Mouse (Mus musculus): ENCODE data around the gene Afap1.
A peak's percentile ranks its signal among the peaks of the same experiment; 100 is the strongest.

Afap1 gene

GRCm38 (mm10) chr5:35973800-35974199, 80.7 kb downstream of the Afap1 start:
- DNase-seq (ENCODE audit: low read depth, low spot score), result no peak

DNA sequence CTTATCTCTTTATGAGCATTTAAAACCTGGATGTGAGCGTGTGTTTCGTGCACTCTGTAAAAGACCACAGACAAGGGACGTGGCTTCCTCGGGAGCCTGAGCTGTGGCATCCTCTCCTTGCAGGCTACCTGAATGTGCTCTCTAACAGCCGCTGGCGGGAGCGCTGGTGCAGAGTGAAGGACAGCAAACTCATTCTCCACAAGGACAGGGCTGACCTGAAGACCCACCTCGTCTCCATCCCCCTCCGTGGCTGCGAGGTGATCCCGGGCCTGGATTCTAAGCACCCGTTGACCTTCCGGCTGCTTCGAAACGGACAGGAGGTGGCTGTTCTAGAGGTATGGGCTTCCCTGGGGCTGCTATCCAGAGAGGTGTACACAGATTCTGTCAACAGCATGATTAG, 81.1 kb downstream of the Afap1 start:
- no peak for DNase-seq (ENCODE audit: low read depth, low spot score)

DNA sequence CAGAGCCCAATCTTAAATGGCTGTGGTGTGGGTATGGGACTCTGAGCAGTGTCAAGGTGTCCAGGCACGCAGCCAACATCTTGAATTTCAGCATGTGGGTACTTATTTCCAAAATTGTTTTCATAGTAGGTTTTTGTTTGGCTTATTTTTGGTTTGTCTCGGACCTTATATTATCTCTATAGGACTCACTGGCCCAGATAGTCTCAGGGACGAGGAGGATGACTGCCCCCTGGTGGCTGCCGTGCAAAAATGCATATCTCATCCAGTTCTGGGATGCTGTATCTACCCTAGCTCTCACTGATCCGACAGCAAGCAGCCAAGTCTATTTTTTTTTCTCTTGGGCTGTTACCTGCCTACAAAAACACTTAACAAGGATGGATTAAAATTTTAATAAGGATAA, 82.6 kb downstream of the Afap1 start:
- DNase-seq (ENCODE audit: low read depth, low spot score), result peak; percentile 35

DNA sequence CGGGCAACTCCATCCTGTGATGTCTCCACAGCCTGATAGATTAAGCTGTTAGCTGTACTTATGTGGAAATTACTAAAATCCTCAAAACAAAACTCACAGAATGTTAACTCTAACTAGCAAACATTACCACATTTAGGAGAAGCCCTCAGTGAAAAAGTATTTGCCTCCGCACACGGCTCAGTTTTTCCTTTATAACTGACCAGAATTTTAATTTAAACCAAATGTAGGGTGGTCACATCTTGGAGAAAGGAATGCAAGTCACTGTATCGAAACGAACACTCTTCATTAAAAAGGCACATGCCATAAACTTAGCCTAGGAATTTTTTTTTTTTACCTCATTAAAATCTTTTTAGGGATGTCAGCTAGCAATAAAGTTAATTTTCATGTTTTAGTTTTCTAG, 87.4 kb downstream of the Afap1 start:
- DNase-seq (ENCODE audit: low read depth, low spot score), result no peak

DNA sequence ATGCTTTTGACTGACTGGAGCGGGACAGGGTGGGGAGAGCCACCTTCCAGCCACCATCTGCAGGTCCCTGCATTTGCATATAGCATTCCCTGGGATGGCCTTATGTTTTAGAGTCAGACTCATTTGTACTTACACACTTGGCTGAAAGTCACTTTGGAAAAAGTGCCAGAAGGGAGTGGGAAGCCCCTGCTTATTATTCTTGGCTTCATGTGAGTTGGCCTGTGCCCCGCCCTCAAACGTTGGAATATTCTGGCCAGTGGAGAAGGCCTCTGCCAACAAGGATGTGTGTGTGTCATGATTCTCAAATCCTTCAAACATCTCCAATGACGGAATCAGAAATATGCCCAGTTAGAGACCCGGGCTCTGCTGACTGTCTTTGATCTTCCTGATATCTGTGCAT, 88.2 kb downstream of the Afap1 start:
- DNase-seq (ENCODE audit: low read depth, low spot score), result no peak

- peak; percentile 36 for DNase-seq (ENCODE audit: low read depth, low spot score)
These were observed 88.9 kb downstream of the Afap1 start for GRCm38 (mm10) chr5:35981976-35982375.

DNA sequence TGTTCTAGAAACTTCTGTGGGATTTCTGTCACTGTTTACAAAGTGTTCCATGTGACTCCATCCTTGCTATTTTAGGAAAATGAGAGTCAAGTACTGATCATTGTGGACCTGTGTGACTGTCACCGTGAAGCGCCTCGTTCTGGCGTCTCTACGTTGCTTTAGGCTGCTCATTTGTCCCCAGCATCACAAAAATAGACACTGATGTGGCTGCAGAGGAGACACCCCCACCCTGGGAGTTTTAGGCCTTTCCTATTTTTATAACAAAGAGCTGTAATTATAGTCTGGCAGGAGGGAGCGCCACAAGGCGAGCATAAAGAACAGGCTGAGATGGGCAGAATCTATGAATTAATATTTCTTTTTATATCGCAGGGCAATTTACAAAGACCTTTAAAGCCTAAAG, 92.5 kb downstream of the Afap1 start:
- peak; percentile 82 for DNase-seq (ENCODE audit: low read depth, low spot score)

- no peak for DNase-seq (ENCODE audit: low read depth, low spot score)
These were observed 95.0 kb downstream of the Afap1 start for GRCm38 (mm10) chr5:35988085-35988484.

DNA sequence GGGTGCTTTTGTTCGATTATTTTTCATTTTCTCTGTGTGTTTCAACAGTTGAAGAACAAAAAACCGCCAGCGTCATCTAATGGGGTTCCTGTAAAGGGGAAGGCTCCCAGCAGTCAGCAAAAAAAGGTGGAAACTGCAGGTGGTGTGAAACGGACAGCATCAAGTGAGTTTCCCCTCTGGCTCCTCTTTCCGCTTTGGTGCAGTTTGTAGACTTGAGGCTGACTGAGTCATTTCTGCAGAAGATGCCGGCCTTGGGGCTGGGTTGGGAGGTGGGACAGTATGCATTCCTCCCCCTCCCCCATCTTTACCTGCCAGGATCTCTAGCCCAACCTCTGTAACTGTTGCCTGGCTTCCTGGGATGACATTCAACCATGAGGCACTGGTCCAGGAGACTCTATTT, 96.4 kb downstream of the Afap1 start:
- no peak for DNase-seq (ENCODE audit: low read depth, low spot score)

DNA sequence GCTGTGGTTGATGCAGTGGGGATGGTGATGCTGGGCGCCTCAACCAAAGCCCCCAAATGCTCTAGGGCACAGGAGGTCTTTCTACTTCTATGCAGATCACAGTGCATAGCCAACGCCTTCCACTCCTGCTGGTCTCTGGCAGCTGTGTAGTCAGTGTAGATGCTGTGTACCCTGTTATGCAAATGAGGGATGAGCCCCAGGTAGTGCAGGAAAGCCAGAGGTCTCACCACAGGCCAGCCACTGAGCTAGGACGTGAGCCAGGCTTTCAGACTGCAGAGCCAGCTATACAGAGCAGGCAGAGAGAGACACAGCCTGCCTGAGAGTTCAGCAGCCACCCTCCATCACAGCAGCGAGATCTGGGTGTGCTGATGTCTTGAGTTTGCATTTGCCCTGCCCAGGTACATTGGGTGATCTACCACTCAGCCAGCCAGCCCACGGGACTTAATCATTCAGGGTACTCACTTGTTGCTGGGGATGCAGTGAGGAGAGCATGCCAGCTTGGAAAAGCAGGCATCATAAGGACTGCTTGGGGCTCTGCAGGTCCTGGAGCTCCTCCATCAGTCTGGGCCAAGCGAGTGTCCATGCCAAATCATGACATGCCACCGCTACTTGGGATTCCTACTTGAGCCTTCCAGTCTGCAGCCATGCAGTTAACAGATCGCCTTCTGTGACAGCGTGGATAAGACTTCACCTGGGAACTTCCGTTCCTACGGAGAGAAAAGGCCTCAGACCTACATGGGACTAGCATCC, 97.0 kb downstream of the Afap1 start:
- no peak for DNase-seq (ENCODE audit: low read depth, low spot score)

GRCm38 (mm10) chr5:36003797-36004196, 110.7 kb downstream of the Afap1 start:
- no peak for DNase-seq (ENCODE audit: low read depth, low spot score)

DNA sequence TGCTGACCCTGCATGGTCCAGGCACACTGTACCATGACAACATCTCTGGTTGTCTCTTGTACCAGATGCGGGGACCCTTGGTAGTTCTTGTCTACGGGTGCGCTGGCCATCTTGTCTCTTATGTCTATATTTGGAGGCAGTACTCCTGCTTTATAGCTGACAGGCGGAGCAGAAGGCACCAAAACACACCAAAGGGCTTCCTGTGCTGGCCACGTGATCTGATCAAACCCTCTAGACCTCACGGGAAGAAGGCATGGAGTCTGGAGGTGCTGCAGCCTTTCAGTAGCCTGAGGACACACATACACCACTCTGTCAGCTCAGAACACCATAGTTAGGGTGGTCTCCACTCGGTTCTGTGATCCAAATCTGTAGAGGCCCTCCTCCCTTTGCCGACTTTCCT, 113.0 kb downstream of the Afap1 start:
- DNase-seq (ENCODE audit: low read depth, low spot score), result no peak

GRCm38 (mm10) chr5:36006586-36006985, 113.5 kb downstream of the Afap1 start:
- DNase-seq (ENCODE audit: low read depth, low spot score), result no peak

- no peak for DNase-seq (ENCODE audit: low read depth, low spot score)
These were observed 114.5 kb downstream of the Afap1 start for GRCm38 (mm10) chr5:36007649-36008048.

DNA sequence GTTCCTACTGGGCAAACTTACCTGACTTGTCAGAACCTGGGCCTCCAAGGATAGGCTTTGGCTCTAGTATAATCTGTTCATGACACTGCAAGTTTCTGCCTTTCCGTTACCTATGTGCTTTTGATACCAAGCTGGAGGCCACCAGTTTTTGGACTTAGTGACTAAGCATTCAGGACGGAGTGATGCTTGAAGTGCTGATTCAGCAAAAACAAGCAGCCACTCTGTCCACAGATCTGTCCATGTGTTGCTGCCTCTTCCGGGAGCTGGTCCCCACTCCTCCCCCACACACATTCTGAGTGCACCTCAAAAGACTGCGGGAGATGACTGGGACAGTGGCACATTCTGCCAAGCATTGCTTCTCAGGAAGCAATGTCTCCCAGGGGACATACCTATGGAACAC, 116.3 kb downstream of the Afap1 start:
- no peak for DNase-seq (ENCODE audit: low read depth, low spot score)

DNA sequence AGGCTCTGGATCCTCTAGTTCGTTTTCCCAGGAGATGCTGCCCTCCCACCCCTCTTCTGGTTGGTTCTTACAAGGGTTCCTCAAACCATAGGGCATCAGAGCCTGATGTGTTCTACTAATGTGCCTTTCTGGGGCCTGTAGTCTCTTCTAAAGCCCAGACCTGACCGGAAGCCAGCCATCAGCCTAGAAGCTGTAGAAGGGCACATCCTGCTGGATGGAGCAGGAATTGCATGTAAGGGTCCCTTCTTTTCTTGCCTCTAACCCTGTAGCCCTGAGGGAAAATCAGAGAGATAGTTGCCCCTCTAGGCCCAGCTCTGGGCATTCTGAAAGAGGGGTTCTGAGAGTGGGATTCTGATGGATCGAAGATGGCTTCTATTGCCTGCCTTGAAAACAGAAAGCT, 125.2 kb downstream of the Afap1 start:
- DNase-seq (ENCODE audit: low read depth, low spot score), result no peak

DNA sequence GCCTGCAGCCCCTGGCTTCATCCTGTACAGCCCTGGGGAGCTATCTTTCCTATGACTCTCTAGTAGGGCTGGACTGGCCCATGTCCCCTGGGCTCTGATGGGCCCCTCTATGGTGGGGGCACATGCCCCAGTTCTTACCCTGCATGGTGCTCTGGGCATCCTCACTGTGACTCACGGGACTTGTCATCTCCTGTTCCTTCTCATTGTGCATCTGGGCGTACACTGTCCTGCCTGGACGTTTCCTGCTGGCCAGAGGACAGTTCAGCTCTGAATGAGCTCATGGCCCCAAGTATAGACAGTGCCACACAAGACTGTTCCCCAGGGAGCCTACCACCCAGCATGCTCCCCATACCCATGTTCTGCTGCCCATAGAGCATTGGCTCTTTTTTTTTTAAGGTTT, 128.0 kb downstream of the Afap1 start:
- no peak for DNase-seq (ENCODE audit: low read depth, low spot score)

DNA sequence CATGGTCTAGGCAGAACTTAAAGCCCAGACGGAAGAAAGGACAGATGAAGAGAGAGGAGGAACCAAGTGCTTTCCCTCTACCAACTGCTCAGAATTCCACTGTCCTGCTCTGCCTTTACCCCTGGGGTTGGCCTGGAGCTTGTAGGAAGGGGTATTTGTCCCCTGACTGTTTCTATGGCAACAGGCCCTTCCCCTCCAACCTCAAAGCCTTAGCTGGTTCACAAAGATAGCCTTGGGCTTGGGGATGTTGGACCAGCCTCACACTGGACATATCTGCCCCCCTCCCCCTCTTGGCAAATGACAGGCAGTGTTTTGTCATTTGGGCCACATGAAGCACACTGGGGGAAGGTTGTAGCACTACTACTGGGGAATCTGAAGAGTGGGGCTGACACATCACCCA, 129.2 kb downstream of the Afap1 start:
- DNase-seq (ENCODE audit: low read depth, low spot score), result no peak

DNA sequence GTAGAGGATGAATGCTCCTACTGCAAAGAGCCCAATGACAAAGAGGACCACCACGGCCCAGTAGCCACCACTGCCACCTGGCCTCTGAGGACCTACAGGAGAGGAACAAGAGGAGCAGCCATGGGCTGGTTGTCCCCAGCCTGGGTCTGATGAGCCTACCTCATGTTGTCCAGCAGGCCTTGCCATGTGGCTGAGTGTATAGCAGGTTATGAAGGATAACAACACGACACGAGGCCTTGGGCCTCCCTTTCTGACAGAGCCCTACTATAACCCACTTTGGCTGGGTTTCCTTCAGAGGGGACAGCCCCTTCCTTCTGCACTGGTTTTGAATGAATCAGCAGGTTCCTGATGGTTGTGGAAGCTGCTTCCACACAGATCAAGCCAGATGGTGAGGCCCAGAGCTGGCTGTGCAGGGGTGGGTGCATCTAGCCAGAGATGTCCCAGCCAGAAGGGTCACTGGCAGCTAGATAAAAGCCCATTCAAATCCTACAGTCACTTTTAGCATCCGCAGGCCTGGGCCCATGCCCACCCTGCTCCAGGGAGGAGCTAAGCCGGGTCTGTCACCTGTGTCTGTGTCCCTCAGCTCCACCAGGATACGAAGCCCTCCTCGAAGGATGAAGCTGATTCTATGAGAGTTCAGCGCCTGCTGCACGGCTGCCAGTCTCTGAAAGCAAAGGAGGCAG, 131.0 kb downstream of the Afap1 start:
- DNase-seq (ENCODE audit: low read depth, low spot score), result no peak

DNA sequence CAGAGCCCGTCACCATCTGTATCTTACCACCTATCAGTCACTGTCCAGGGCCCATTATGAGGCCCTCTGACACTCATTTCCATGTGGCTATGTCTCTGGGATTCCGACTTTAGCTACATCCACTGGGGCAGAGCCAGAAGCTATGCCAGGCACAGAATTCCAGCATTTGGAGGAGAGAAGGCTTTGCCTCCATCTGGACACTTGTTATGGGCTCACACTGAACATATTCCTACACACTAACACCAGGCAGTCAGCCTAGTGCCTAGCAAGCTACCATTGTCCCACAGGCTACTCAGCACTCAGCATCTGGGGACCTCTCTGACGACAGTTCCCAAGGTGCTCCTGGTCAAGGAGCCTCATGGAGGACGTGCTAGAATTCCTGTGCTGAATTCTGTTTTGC, 132.0 kb downstream of the Afap1 start:
- peak; percentile 40 for DNase-seq (ENCODE audit: low read depth, low spot score)

DNA sequence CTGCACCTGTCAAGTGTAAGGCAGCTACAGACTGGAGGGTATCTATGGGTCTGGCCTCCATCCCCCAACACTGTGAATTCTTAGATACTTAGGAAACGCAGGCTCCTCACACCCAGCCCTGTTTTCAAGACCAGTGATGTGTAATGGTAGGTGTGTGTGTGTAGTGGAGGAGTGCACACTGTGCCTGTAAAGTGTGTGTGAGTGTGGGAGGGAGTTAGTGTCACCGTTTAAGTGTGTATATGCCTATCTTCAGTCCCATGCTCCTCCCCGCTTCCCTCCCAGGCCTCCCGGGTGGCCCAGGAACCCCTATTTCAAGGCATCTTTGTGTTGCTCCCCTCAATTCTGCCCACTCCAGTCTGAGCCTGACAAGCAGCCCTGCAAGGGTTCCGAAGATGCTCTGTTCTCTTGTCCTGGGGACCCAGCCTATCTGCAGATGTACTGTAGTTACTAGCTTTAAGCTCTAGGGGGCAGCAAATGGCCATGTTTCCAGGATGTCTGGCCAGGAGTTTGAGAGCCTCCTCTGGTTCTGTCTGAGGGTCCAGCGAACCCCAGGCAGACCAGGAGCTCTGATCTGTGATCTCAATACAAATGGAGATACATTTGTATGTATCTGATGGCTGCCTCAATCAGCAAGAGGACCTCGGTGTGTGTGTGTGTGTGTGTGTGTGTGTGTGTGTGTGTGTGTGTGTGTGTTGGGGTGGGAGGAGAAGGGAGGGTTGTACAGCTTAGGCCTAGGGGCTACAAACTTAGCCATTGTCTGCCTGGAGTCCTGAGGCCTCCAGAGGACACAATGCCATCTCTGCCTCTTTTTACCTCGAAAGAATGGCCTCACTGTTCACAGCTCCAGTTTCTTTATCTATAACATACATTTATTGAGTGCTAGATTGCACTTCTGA, 140.7 kb downstream of the Afap1 start:
- peak; percentile 51 for DNase-seq (ENCODE audit: low read depth, low spot score)

GRCm38 (mm10) chr5:36039596-36039995, 146.5 kb downstream of the Afap1 start:
- no peak for DNase-seq (ENCODE audit: low read depth, low spot score)
